Mouse (Mus musculus) midbrain, embryonic 10.5 days (tissue): ENCODE measurements around the gene Foxn3. TPM values are rescaled to one million over a fixed set of nuclear protein-coding genes. Genes with fewer than 3 reads are reported as not detected.

ENCODE experiments used
- DNase-seq: peaks from one replicate; pipeline ENCODE4 v3.0.0-alpha.2; 2017; ENCODE audit warnings: low spot score
- H3K27ac ChIP-seq: fragments of 300-500 bp; sonication (generic); replicated peaks from 2 replicates; pipeline ENCODE4 v1.5.1; 2016; ENCODE audit warnings: mild to moderate bottlenecking
- H3K27me3 ChIP-seq: fragments of 300-500 bp; sonication (generic); 2 replicates; pipeline ENCODE4 v1.6.1; 2016; ENCODE audit warnings: low read depth, mild to moderate bottlenecking; ENCODE audit not compliant: poor library complexity, severe bottlenecking
- H3K36me3 ChIP-seq: fragments of 300-500 bp; sonication (generic); 2 replicates; pipeline ENCODE4 v1.6.1; 2016; ENCODE audit warnings: mild to moderate bottlenecking, moderate library complexity
- H3K4me1 ChIP-seq: fragments of 300-500 bp; sonication (generic); 2 replicates; pipeline ENCODE4 v1.6.1; 2016
- H3K4me3 ChIP-seq: fragments of 300-500 bp; sonication (generic); 2 replicates; pipeline ENCODE4 v1.5.1; 2016; ENCODE audit warnings: mild to moderate bottlenecking, moderate library complexity
- H3K9me3 ChIP-seq: fragments of 300-500 bp; sonication (generic); replicated peaks from 2 replicates; pipeline ENCODE4 v1.6.1; 2016; ENCODE audit warnings: mild to moderate bottlenecking
- WGBS: fragments of 180-500 bp; shearing (Covaris S2); methylation state at CpG from one replicate; pipeline ENCODE4 v1.1.7; 2016; 5-methylcytosine and 5-hydroxymethylcytosine counted together
- polyA plus RNA-seq: library from polyadenylated mRNA; unstranded; fragments of >200 nt; fragmentation: Nextera tagmentation; extraction: Ambion mirVana; gene quantifications from 2 replicates; pipeline ENCODE4 v1.2.1, GENCODE M21; 2016

Gene Foxn3
- polyA plus RNA-seq, 1 experiment from 2014 or later: 51.8 TPM

- peaks cover 14% of the 10 kb centered on the region for H3K4me1 ChIP-seq
- no peak overlapping the region for H3K27ac ChIP-seq
- no peak for DNase-seq
- no peaks in the 10 kb centered on the region for H3K9me3 ChIP-seq
- no peak overlapping the region for H3K4me3 ChIP-seq
- 97% methylated on average over 5 of the region's 5 CpGs for WGBS
- no peaks in the 10 kb centered on the region for H3K27me3 ChIP-seq
- H3K36me3 ChIP-seq: no peaks in the 10 kb centered on the region
Measured at GRCm38 (mm10) chr12:99511644-99512043, 51.7 kb downstream of the Foxn3 start.

DNA sequence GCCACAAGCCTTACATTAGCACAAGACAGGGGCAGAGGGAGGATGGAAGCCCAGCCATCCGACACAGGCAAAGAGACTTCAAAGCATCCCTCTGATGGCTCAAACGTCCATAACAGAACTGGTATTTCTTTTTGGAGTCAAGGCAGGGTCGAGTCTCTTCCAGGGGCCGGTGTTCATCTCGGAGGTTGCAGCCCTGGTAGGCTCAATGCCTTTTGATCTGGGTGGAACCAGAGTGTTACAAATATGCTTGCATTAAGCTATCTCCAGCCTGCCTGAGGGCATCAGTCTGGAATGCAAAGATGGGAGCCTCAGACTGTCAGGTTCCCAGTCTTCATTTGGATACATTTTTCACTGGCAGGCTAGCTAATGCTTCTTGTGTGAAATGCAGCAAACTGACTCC is 52.6 kb downstream of the Foxn3 start:
- no peak overlapping the region for H3K4me3 ChIP-seq
- H3K27ac ChIP-seq: no peak overlapping the region
- no peaks in the 10 kb centered on the region for H3K36me3 ChIP-seq
- H3K27me3 ChIP-seq: no peaks in the 10 kb centered on the region
- peaks cover 14% of the 10 kb centered on the region for H3K4me1 ChIP-seq
- WGBS: 60% methylated on average over 5 of the region's 5 CpGs
- DNase-seq: no peak
- H3K9me3 ChIP-seq: no peaks in the 10 kb centered on the region

DNA sequence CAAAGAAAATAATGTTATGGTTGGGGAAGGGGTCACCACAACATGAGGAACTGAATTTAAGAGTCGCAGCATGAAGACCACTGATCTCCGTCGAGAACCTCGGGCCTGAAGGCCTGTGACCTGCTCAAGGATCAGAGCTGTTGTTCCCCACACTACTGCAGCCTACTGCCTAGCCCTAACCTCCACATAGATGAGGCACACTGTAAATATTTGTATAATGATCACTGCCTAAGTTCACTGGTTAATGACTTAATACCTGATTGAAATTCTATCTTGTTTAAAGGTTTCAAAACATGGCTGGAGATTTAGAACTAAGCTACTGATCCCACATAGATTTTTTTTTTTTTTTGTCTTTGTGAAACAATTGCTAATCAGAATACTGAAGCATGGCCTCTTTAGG is 61.2 kb downstream of the Foxn3 start:
- Histone ChIP-seq H3K9me3 (no peaks in the 10 kb centered on the region), H3K36me3 (no peaks in the 10 kb centered on the region), H3K27me3 (no peaks in the 10 kb centered on the region), H3K27ac (no peak overlapping the region), H3K4me3 (no peak overlapping the region), H3K4me1 (peaks cover 20% of the 10 kb centered on the region)
- 88% methylated on average over 4 of the region's 4 CpGs for WGBS
- no peak for DNase-seq

GRCm38 (mm10) chr12:99498978-99499694 is 64.2 kb downstream of the Foxn3 start:
- Histone ChIP-seq H3K9me3 (no peaks in the 10 kb centered on the region), H3K4me1 (peaks cover 20% of the 10 kb centered on the region), H3K36me3 (peaks cover 2% of the 10 kb centered on the region; the same call in 1 of the 2 replicates), H3K4me3 (no peak overlapping the region), H3K27ac (no peak overlapping the region), H3K27me3 (no peaks in the 10 kb centered on the region)
- DNase-seq: peak; percentile 57
- WGBS: 55% methylated on average over 9 of the region's 9 CpGs

- no peak overlapping the region for H3K4me3 ChIP-seq
- H3K4me1 ChIP-seq: peaks cover 20% of the 10 kb centered on the region
- H3K27ac ChIP-seq: peak overlapping the region; percentile 59; the same call in 1 of the 2 replicates
- no peak for DNase-seq
- H3K27me3 ChIP-seq: no peaks in the 10 kb centered on the region
- no peaks in the 10 kb centered on the region for H3K9me3 ChIP-seq
- 58% methylated on average over 18 of the region's 18 CpGs for WGBS
- peaks cover 4% of the 10 kb centered on the region; the same call in 1 of the 2 replicates for H3K36me3 ChIP-seq
Measured at GRCm38 (mm10) chr12:99498189-99498977, 65.0 kb downstream of the Foxn3 start.

DNA sequence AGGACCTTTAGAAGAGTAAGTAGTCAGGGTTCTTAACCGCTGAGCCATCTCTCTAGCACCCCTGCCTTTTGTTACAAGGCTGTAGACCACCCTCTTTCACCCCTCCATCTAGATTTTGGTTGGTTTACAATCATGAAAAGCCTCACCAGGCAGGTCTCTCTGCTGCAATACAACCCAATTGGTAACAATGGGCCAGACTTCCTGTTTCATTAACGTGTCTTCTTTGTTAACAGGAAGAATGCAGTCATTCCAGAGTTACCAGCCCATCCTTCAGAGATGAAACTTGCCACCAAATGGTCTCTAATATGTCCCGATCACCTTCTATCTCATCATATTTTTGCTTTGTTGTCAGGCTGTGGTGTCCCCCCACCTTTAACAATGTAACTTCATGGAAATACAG is 66.4 kb downstream of the Foxn3 start:
- Histone ChIP-seq H3K4me1 (peaks cover 20% of the 10 kb centered on the region), H3K36me3 (peaks cover 4% of the 10 kb centered on the region; the same call in 1 of the 2 replicates), H3K27me3 (no peaks in the 10 kb centered on the region), H3K4me3 (no peak overlapping the region), H3K9me3 (no peaks in the 10 kb centered on the region), H3K27ac (no peak overlapping the region)
- 87% methylated on average over 3 of the region's 3 CpGs for WGBS
- no peak for DNase-seq

- Histone ChIP-seq H3K9me3 (no peaks in the 10 kb centered on the region), H3K27ac (no peak overlapping the region), H3K36me3 (peaks cover 4% of the 10 kb centered on the region; the same call in 1 of the 2 replicates), H3K4me3 (no peak overlapping the region), H3K27me3 (no peaks in the 10 kb centered on the region), H3K4me1 (no peaks in the 10 kb centered on the region)
- 92% methylated on average over 6 of the region's 6 CpGs for WGBS
- no peak for DNase-seq
Measured at GRCm38 (mm10) chr12:99490216-99490615, 73.2 kb downstream of the Foxn3 start.

- H3K9me3 ChIP-seq: no peaks in the 10 kb centered on the region
- H3K27ac ChIP-seq: no peak overlapping the region
- no peak for DNase-seq
- peaks cover 2% of the 10 kb centered on the region; the same call in 1 of the 2 replicates for H3K36me3 ChIP-seq
- no peaks in the 10 kb centered on the region for H3K4me1 ChIP-seq
- H3K27me3 ChIP-seq: no peaks in the 10 kb centered on the region
- 89% methylated on average over 4 of the region's 4 CpGs for WGBS
- no peak overlapping the region for H3K4me3 ChIP-seq
Measured at GRCm38 (mm10) chr12:99489001-99489592, 74.3 kb downstream of the Foxn3 start.

DNA sequence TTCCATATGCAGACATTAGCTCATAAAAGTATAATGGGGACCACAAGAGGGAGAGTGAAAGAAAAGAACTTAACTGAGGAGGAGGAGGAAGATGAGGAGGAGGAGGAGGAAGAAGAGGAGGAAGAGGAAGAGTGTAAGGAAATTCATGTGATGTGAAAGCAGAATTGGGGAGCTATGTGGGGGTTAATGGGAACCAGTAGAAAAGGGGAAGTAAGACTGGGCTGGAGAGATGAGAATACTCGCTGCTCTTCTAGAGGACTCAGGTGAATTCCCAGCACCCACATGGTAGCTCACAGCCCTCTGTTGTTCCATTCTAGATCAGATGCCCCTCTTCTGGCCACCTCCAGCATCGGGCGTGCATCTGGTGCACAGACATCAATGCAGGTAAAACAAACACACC is 83.0 kb downstream of the Foxn3 start:
- Histone ChIP-seq H3K36me3 (peaks cover 22% of the 10 kb centered on the region), H3K4me3 (no peak overlapping the region), H3K27me3 (no peaks in the 10 kb centered on the region), H3K4me1 (no peaks in the 10 kb centered on the region), H3K27ac (no peak overlapping the region), H3K9me3 (no peaks in the 10 kb centered on the region; the same call in 1 of the 2 replicates)
- WGBS: 94% methylated on average over 3 of the region's 3 CpGs
- no peak for DNase-seq

- H3K27me3 ChIP-seq: no peaks in the 10 kb centered on the region
- H3K36me3 ChIP-seq: no peaks in the 10 kb centered on the region
- H3K4me3 ChIP-seq: no peak overlapping the region
- peak overlapping the region; percentile 13; the same call in 1 of the 2 replicates for H3K27ac ChIP-seq
- H3K4me1 ChIP-seq: peaks cover 18% of the 10 kb centered on the region
- WGBS: 44% methylated on average over 5 of the region's 5 CpGs
- DNase-seq: no peak
- H3K9me3 ChIP-seq: no peaks in the 10 kb centered on the region
Measured at GRCm38 (mm10) chr12:99474176-99474575, 89.2 kb downstream of the Foxn3 start.

GRCm38 (mm10) chr12:99473406-99474133 is 89.8 kb downstream of the Foxn3 start:
- Histone ChIP-seq H3K4me1 (peaks cover 21% of the 10 kb centered on the region), H3K27me3 (no peaks in the 10 kb centered on the region), H3K4me3 (no peak overlapping the region), H3K27ac (peak overlapping the region; percentile 13), H3K9me3 (no peaks in the 10 kb centered on the region), H3K36me3 (no peaks in the 10 kb centered on the region)
- WGBS: 86% methylated on average over 10 of the region's 10 CpGs
- DNase-seq: no peak

GRCm38 (mm10) chr12:99471431-99471830 is 92.0 kb downstream of the Foxn3 start:
- H3K27ac ChIP-seq: no peak overlapping the region
- H3K36me3 ChIP-seq: no peaks in the 10 kb centered on the region
- H3K27me3 ChIP-seq: no peaks in the 10 kb centered on the region
- WGBS: 91% methylated on average over 7 of the region's 7 CpGs
- peaks cover 41% of the 10 kb centered on the region for H3K4me1 ChIP-seq
- H3K4me3 ChIP-seq: no peak overlapping the region
- H3K9me3 ChIP-seq: no peaks in the 10 kb centered on the region
- no peak for DNase-seq
